Mouse (Mus musculus): ENCODE results near the gene Fgfbp1.

Fgfbp1 gene

GRCm38 (mm10) chr5:43981620-43982019, at the start of gene Fgfbp1:
TSS of gene Fgfbp1 (minus strand) at chr5:43981779.
- DNase-seq (ENCODE audit: low read depth, low spot score) = no peak

- DNase-seq (ENCODE audit: low read depth, low spot score) = no peak
Measured at GRCm38 (mm10) chr5:43998295-43998989, 16.9 kb upstream of the Fgfbp1 start.

- DNase-seq (ENCODE audit: low read depth, low spot score) = no peak
Measured at GRCm38 (mm10) chr5:43997626-43998025, 16.0 kb upstream of the Fgfbp1 start.

- no peak for DNase-seq (ENCODE audit: low read depth, low spot score)
Measured at GRCm38 (mm10) chr5:43996162-43996561, 14.6 kb upstream of the Fgfbp1 start.

- no peak for DNase-seq (ENCODE audit: low read depth, low spot score)
Measured at GRCm38 (mm10) chr5:43994981-43995380, 13.4 kb upstream of the Fgfbp1 start.

- peak; percentile 39 for DNase-seq (ENCODE audit: low read depth, low spot score)
Measured at GRCm38 (mm10) chr5:43990316-43990715, 8.7 kb upstream of the Fgfbp1 start.

GRCm38 (mm10) chr5:43989017-43989416, 7.4 kb upstream of the Fgfbp1 start:
- DNase-seq (ENCODE audit: low read depth, low spot score) = no peak

GRCm38 (mm10) chr5:43986212-43986611, 4.6 kb upstream of the Fgfbp1 start:
- DNase-seq (ENCODE audit: low read depth, low spot score) = no peak

GRCm38 (mm10) chr5:43982896-43983295, 1.3 kb upstream of the Fgfbp1 start:
- DNase-seq (ENCODE audit: low read depth, low spot score) = no peak

- no peak for DNase-seq (ENCODE audit: low read depth, low spot score)
Measured at GRCm38 (mm10) chr5:43980397-43980796, 1.2 kb downstream of the Fgfbp1 start.

- no peak for DNase-seq (ENCODE audit: low read depth, low spot score)
Measured at GRCm38 (mm10) chr5:43976821-43977561, 4.6 kb downstream of the Fgfbp1 start.

- DNase-seq (ENCODE audit: low read depth, low spot score) = no peak
Measured at GRCm38 (mm10) chr5:43974166-43974565, 7.4 kb downstream of the Fgfbp1 start.

- no peak for DNase-seq (ENCODE audit: low read depth, low spot score)
Measured at GRCm38 (mm10) chr5:43971156-43971555, 10.4 kb downstream of the Fgfbp1 start.

GRCm38 (mm10) chr5:43970532-43970931, 11.0 kb downstream of the Fgfbp1 start:
- DNase-seq (ENCODE audit: low read depth, low spot score) = no peak

- no peak for DNase-seq (ENCODE audit: low read depth, low spot score)
Measured at GRCm38 (mm10) chr5:43968634-43969033, 12.9 kb downstream of the Fgfbp1 start.

- DNase-seq (ENCODE audit: low read depth, low spot score) = no peak
Measured at GRCm38 (mm10) chr5:43961056-43961455, 20.5 kb downstream of the Fgfbp1 start.

- no peak for DNase-seq (ENCODE audit: low read depth, low spot score)
Measured at GRCm38 (mm10) chr5:43959884-43960440, 21.6 kb downstream of the Fgfbp1 start.

GRCm38 (mm10) chr5:43953241-43953640, 28.3 kb downstream of the Fgfbp1 start:
- DNase-seq (ENCODE audit: low read depth, low spot score) = no peak

- DNase-seq (ENCODE audit: low read depth, low spot score) = no peak
Measured at GRCm38 (mm10) chr5:43948748-43949275, 32.8 kb downstream of the Fgfbp1 start.

- DNase-seq (ENCODE audit: low read depth, low spot score) = peak; percentile 69
Measured at GRCm38 (mm10) chr5:43948111-43948743, 33.4 kb downstream of the Fgfbp1 start.

GRCm38 (mm10) chr5:43947330-43947977, 34.1 kb downstream of the Fgfbp1 start:
- DNase-seq (ENCODE audit: low read depth, low spot score) = no peak

GRCm38 (mm10) chr5:43933269-43933668, 48.3 kb downstream of the Fgfbp1 start:
- no peak for DNase-seq (ENCODE audit: low read depth, low spot score)

All from forelimb bud, embryonic 11.5 days (tissue).